Mouse (Mus musculus): ENCODE measurements around the gene Ptcd2. TPM values are rescaled to one million over a fixed set of nuclear protein-coding genes. Genes with fewer than 3 reads are reported as not detected.
A peak's percentile ranks its signal among the peaks of the same experiment; 100 is the strongest.

Ptcd2 gene
- polyA plus RNA-seq, 1 experiment from 2014 or later = 65.1 TPM

GRCm38 (mm10) chr13:99367554-99368174 is 23.2 kb upstream of the Ptcd2 start:
- Histone ChIP-seq H3K4me3 (ENCODE audit: low read depth, low read length) (no peak overlapping the region), H3K9ac (replicated peaks; ENCODE audit: low read length) (no peak overlapping the region), H3K9me3 (replicated peaks; ENCODE audit: control insufficient read depth, low read length) (no peaks in the 10 kb centered on the region), H3K4me2 (ENCODE audit: low read depth, low read length) (no peak overlapping the region), H3K27ac (replicated peaks; ENCODE audit: low read depth, low read length) (no peak overlapping the region), H3K4me1 (ENCODE audit: control insufficient read depth, insufficient read depth, low read length) (no peaks in the 10 kb centered on the region), H3K27me3 (ENCODE audit: control insufficient read depth, insufficient read depth, low read length) (no peaks in the 10 kb centered on the region), H3K36me3 (replicated peaks; ENCODE audit: control insufficient read depth, insufficient read depth, low read depth, low read length) (no peaks in the 10 kb centered on the region; the same call in 1 of the 2 replicates)
- WGBS = 88% methylated on average over 12 of the region's 12 CpGs
- no peak for ATAC-seq (replicated peaks; ENCODE audit: insufficient number of reproducible peaks, low FRiP score, low TSS enrichment, low read depth)
- DNase-seq (ENCODE audit: low spot score) = no peak

- Histone ChIP-seq H3K27me3 (ENCODE audit: control insufficient read depth, insufficient read depth, low read length) (no peaks in the 10 kb centered on the region), H3K9ac (replicated peaks; ENCODE audit: low read length) (no peak overlapping the region), H3K9me3 (replicated peaks; ENCODE audit: control insufficient read depth, low read length) (no peaks in the 10 kb centered on the region), H3K36me3 (replicated peaks; ENCODE audit: control insufficient read depth, insufficient read depth, low read depth, low read length) (no peaks in the 10 kb centered on the region; the same call in 1 of the 2 replicates), H3K4me1 (ENCODE audit: control insufficient read depth, insufficient read depth, low read length) (no peaks in the 10 kb centered on the region), H3K27ac (replicated peaks; ENCODE audit: low read depth, low read length) (no peak overlapping the region), H3K4me2 (ENCODE audit: low read depth, low read length) (no peak overlapping the region), H3K4me3 (ENCODE audit: low read depth, low read length) (no peak overlapping the region)
- 88% methylated on average over 5 of the region's 5 CpGs for WGBS
- no peak for DNase-seq (ENCODE audit: low spot score)
- ATAC-seq (replicated peaks; ENCODE audit: insufficient number of reproducible peaks, low FRiP score, low TSS enrichment, low read depth) = no peak
Measured at GRCm38 (mm10) chr13:99366422-99367175, 22.1 kb upstream of the Ptcd2 start.

GRCm38 (mm10) chr13:99363866-99364265 is 19.4 kb upstream of the Ptcd2 start:
- no peaks in the 10 kb centered on the region for H3K27me3 ChIP-seq (ENCODE audit: control insufficient read depth, insufficient read depth, low read length)
- ATAC-seq (replicated peaks; ENCODE audit: insufficient number of reproducible peaks, low FRiP score, low TSS enrichment, low read depth) (no peak), DNase-seq (ENCODE audit: low spot score) (no peak)
- no peak overlapping the region for H3K9ac ChIP-seq (replicated peaks; ENCODE audit: low read length)
- no peak overlapping the region for H3K27ac ChIP-seq (replicated peaks; ENCODE audit: low read depth, low read length)
- no peak overlapping the region for H3K4me3 ChIP-seq (ENCODE audit: low read depth, low read length)
- WGBS = 58% methylated on average over 4 of the region's 4 CpGs
- H3K36me3 ChIP-seq (replicated peaks; ENCODE audit: control insufficient read depth, insufficient read depth, low read depth, low read length) = no peaks in the 10 kb centered on the region; the same call in 1 of the 2 replicates
- no peaks in the 10 kb centered on the region for H3K4me1 ChIP-seq (ENCODE audit: control insufficient read depth, insufficient read depth, low read length)
- no peaks in the 10 kb centered on the region for H3K9me3 ChIP-seq (replicated peaks; ENCODE audit: control insufficient read depth, low read length)
- no peak overlapping the region for H3K4me2 ChIP-seq (ENCODE audit: low read depth, low read length)

- WGBS = 89% methylated on average over 14 of the region's 14 CpGs
- no peak overlapping the region for H3K27ac ChIP-seq (replicated peaks; ENCODE audit: low read depth, low read length)
- no peak for DNase-seq (ENCODE audit: low spot score)
- H3K4me3 ChIP-seq (ENCODE audit: low read depth, low read length) = no peak overlapping the region
- no peak for ATAC-seq (replicated peaks; ENCODE audit: insufficient number of reproducible peaks, low FRiP score, low TSS enrichment, low read depth)
- H3K9me3 ChIP-seq (replicated peaks; ENCODE audit: control insufficient read depth, low read length) = no peaks in the 10 kb centered on the region
- no peaks in the 10 kb centered on the region for H3K27me3 ChIP-seq (ENCODE audit: control insufficient read depth, insufficient read depth, low read length)
- no peaks in the 10 kb centered on the region for H3K4me1 ChIP-seq (ENCODE audit: control insufficient read depth, insufficient read depth, low read length)
- no peak overlapping the region for H3K9ac ChIP-seq (replicated peaks; ENCODE audit: low read length)
- no peaks in the 10 kb centered on the region for H3K36me3 ChIP-seq (replicated peaks; ENCODE audit: control insufficient read depth, insufficient read depth, low read depth, low read length)
- no peak overlapping the region for H3K4me2 ChIP-seq (ENCODE audit: low read depth, low read length)
Measured at GRCm38 (mm10) chr13:99358921-99359320, 14.4 kb upstream of the Ptcd2 start.

GRCm38 (mm10) chr13:99356428-99357265 is 12.1 kb upstream of the Ptcd2 start:
- Histone ChIP-seq H3K4me3 (ENCODE audit: low read depth, low read length) (no peak overlapping the region), H3K27ac (replicated peaks; ENCODE audit: low read depth, low read length) (no peak overlapping the region), H3K9ac (replicated peaks; ENCODE audit: low read length) (no peak overlapping the region), H3K27me3 (ENCODE audit: control insufficient read depth, insufficient read depth, low read length) (no peaks in the 10 kb centered on the region), H3K36me3 (replicated peaks; ENCODE audit: control insufficient read depth, insufficient read depth, low read depth, low read length) (no peaks in the 10 kb centered on the region), H3K9me3 (replicated peaks; ENCODE audit: control insufficient read depth, low read length) (no peaks in the 10 kb centered on the region), H3K4me2 (ENCODE audit: low read depth, low read length) (no peak overlapping the region), H3K4me1 (ENCODE audit: control insufficient read depth, insufficient read depth, low read length) (no peaks in the 10 kb centered on the region)
- DNase-seq (ENCODE audit: low spot score) (peak; percentile 30), ATAC-seq (replicated peaks; ENCODE audit: insufficient number of reproducible peaks, low FRiP score, low TSS enrichment, low read depth) (no peak)
- WGBS = 36% methylated on average over 9 of the region's 9 CpGs

GRCm38 (mm10) chr13:99355861-99356260 is 11.4 kb upstream of the Ptcd2 start:
- H3K4me2 ChIP-seq (ENCODE audit: low read depth, low read length) = no peak overlapping the region
- no peaks in the 10 kb centered on the region for H3K36me3 ChIP-seq (replicated peaks; ENCODE audit: control insufficient read depth, insufficient read depth, low read depth, low read length)
- no peak overlapping the region for H3K27ac ChIP-seq (replicated peaks; ENCODE audit: low read depth, low read length)
- ATAC-seq (replicated peaks; ENCODE audit: insufficient number of reproducible peaks, low FRiP score, low TSS enrichment, low read depth) = no peak
- no peak for DNase-seq (ENCODE audit: low spot score)
- no peaks in the 10 kb centered on the region for H3K9me3 ChIP-seq (replicated peaks; ENCODE audit: control insufficient read depth, low read length)
- no peak overlapping the region for H3K4me3 ChIP-seq (ENCODE audit: low read depth, low read length)
- WGBS = 87% methylated on average over 7 of the region's 7 CpGs
- H3K9ac ChIP-seq (replicated peaks; ENCODE audit: low read length) = no peak overlapping the region
- H3K27me3 ChIP-seq (ENCODE audit: control insufficient read depth, insufficient read depth, low read length) = no peaks in the 10 kb centered on the region
- no peaks in the 10 kb centered on the region for H3K4me1 ChIP-seq (ENCODE audit: control insufficient read depth, insufficient read depth, low read length)

GRCm38 (mm10) chr13:99355072-99355471 is 10.6 kb upstream of the Ptcd2 start:
- no peak overlapping the region for H3K4me2 ChIP-seq (ENCODE audit: low read depth, low read length)
- WGBS = 95% methylated on average over 6 of the region's 6 CpGs
- no peak for DNase-seq (ENCODE audit: low spot score)
- no peak overlapping the region for H3K4me3 ChIP-seq (ENCODE audit: low read depth, low read length)
- no peak for ATAC-seq (replicated peaks; ENCODE audit: insufficient number of reproducible peaks, low FRiP score, low TSS enrichment, low read depth)
- no peaks in the 10 kb centered on the region for H3K27me3 ChIP-seq (ENCODE audit: control insufficient read depth, insufficient read depth, low read length)
- no peak overlapping the region for H3K9ac ChIP-seq (replicated peaks; ENCODE audit: low read length)
- no peaks in the 10 kb centered on the region for H3K4me1 ChIP-seq (ENCODE audit: control insufficient read depth, insufficient read depth, low read length)
- no peaks in the 10 kb centered on the region for H3K36me3 ChIP-seq (replicated peaks; ENCODE audit: control insufficient read depth, insufficient read depth, low read depth, low read length)
- H3K27ac ChIP-seq (replicated peaks; ENCODE audit: low read depth, low read length) = no peak overlapping the region
- H3K9me3 ChIP-seq (replicated peaks; ENCODE audit: control insufficient read depth, low read length) = no peaks in the 10 kb centered on the region
